Mouse (Mus musculus): Measurements from ENCODE around the gene Psmd9.

Psmd9 gene

GRCm38 (mm10) chr5:123296972-123297754 is 128.0 kb downstream of the Psmd9 start:
- no peak for DNase-seq (ENCODE audit: low read depth, low spot score)

DNA sequence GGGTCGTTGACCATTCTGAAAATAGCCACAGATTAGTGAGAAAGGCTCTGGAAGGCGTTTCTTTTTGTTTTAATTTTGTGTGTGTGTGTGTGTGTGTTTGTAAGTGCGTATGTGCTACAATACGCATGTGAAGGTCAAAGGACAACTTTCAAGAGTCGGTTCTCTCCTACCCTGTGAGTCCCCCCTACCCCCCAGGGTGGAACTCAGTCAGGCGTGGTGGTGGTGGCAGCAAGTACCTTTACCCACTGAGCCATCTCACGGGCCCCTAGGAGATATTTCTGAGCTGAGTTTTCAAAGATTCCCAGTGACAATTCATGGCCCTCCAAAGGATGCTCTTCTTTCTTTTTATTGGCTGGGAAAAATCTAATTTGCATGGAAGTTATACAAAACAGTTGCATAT is 128.6 kb downstream of the Psmd9 start:
- no peak for DNase-seq (ENCODE audit: low read depth, low spot score)

DNA sequence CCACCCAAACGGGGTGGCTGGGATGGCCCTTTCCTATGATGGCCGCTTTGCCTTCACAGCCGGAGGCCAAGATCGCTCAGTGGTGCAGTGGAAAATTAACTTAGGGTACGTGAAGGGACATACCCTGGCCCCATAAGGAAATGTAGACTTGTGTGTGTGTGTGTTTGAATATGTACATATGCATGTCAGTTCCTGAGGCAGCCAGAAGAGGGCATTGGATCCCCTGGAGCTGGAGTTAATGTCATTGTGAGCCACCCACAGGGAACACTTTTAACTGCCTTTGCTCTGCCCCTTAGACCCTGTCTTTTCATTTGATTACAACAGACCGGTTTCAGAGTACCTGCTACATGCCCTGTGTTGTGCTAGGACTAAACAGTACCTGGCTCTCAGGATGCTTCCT is 129.3 kb downstream of the Psmd9 start:
- DNase-seq (ENCODE audit: low read depth, low spot score) = no peak
